Mouse (Mus musculus) heart, embryonic 10.5 days (tissue): ENCODE measurements at regions not wholly inside any gene's neighbourhood (a gene's known extent, or its start where the extent isn't known, plus 50 kb on each side); places are given as distances from the start of the nearest gene placed in this dataset.

Source experiments
- DNase-seq: peaks from one replicate; pipeline ENCODE4 v3.0.0-alpha.2; 2017; ENCODE audit warnings: low spot score
- H3K27ac ChIP-seq: fragments of 300-500 bp; sonication (generic); 2 replicates; pipeline ENCODE4 v1.5.1; 2016; ENCODE audit warnings: mild to moderate bottlenecking
- H3K27me3 ChIP-seq: fragments of 300-500 bp; sonication (generic); 2 replicates; pipeline ENCODE4 v1.6.1; 2016; ENCODE audit warnings: mild to moderate bottlenecking; ENCODE audit not compliant: poor library complexity, insufficient read depth, severe bottlenecking
- H3K36me3 ChIP-seq: fragments of 300-500 bp; sonication (generic); 2 replicates; pipeline ENCODE4 v1.6.1; 2016; ENCODE audit warnings: mild to moderate bottlenecking, moderate library complexity
- H3K4me1 ChIP-seq: fragments of 300-500 bp; sonication (generic); 2 replicates; pipeline ENCODE4 v1.6.1; 2016; ENCODE audit warnings: mild to moderate bottlenecking
- H3K4me3 ChIP-seq: fragments of 300-500 bp; sonication (generic); 2 replicates; pipeline ENCODE4 v1.5.1; 2016; ENCODE audit warnings: mild to moderate bottlenecking, moderate library complexity
- H3K9me3 ChIP-seq: fragments of 300-500 bp; sonication (generic); 2 replicates; pipeline ENCODE4 v1.6.1; 2016; ENCODE audit warnings: mild to moderate bottlenecking, moderate library complexity
- WGBS: fragments of 180-500 bp; shearing (Covaris S2); methylation state at CpG from one replicate; pipeline ENCODE4 v1.1.7; 2016; 5-methylcytosine and 5-hydroxymethylcytosine counted together

GRCm38 (mm10) chr13:26594313-26594712 lies 175.7 kb downstream of the Hdgfl1 start:
- Histone ChIP-seq H3K4me3 (no peak overlapping the region), H3K27ac (no peak overlapping the region), H3K27me3 (no peaks in the 10 kb centered on the region), H3K4me1 (no peaks in the 10 kb centered on the region), H3K36me3 (no peaks in the 10 kb centered on the region), H3K9me3 (no peaks in the 10 kb centered on the region)
- no peak for DNase-seq

- Histone ChIP-seq H3K4me1 (no peaks in the 10 kb centered on the region), H3K36me3 (no peaks in the 10 kb centered on the region), H3K27ac (no peak overlapping the region), H3K9me3 (no peaks in the 10 kb centered on the region), H3K27me3 (no peaks in the 10 kb centered on the region), H3K4me3 (no peak overlapping the region)
- 95% methylated on average over 1 of the region's 1 CpGs for WGBS
- DNase-seq = no peak
Observed at GRCm38 (mm10) chr13:26593750-26594149, 176.2 kb downstream of the Hdgfl1 start.

GRCm38 (mm10) chr13:26575890-26576543 lies 193.9 kb downstream of the Hdgfl1 start:
- DNase-seq = no peak
- H3K36me3 ChIP-seq = no peaks in the 10 kb centered on the region
- H3K4me3 ChIP-seq = no peak overlapping the region
- WGBS = 73% methylated on average over 2 of the region's 2 CpGs
- no peak overlapping the region for H3K27ac ChIP-seq
- H3K9me3 ChIP-seq = no peaks in the 10 kb centered on the region
- no peaks in the 10 kb centered on the region for H3K4me1 ChIP-seq
- H3K27me3 ChIP-seq = no peaks in the 10 kb centered on the region

GRCm38 (mm10) chr13:26569422-26569821 lies 200.5 kb downstream of the Hdgfl1 start:
- no peak overlapping the region for H3K27ac ChIP-seq
- no peak for DNase-seq
- WGBS = 73% methylated on average over 4 of the region's 4 CpGs
- no peak overlapping the region for H3K4me3 ChIP-seq
- no peaks in the 10 kb centered on the region for H3K27me3 ChIP-seq
- H3K36me3 ChIP-seq = no peaks in the 10 kb centered on the region
- H3K4me1 ChIP-seq = no peaks in the 10 kb centered on the region
- H3K9me3 ChIP-seq = no peaks in the 10 kb centered on the region

GRCm38 (mm10) chr13:26564941-26565862 lies 204.8 kb downstream of the Hdgfl1 start:
- WGBS = 77% methylated on average over 7 of the region's 7 CpGs
- DNase-seq = no peak
- no peaks in the 10 kb centered on the region for H3K9me3 ChIP-seq
- H3K36me3 ChIP-seq = no peaks in the 10 kb centered on the region
- H3K4me3 ChIP-seq = no peak overlapping the region
- H3K4me1 ChIP-seq = no peaks in the 10 kb centered on the region
- no peaks in the 10 kb centered on the region for H3K27me3 ChIP-seq
- H3K27ac ChIP-seq = no peak overlapping the region

GRCm38 (mm10) chr13:26558366-26558765 lies 211.6 kb downstream of the Hdgfl1 start:
- Histone ChIP-seq H3K36me3 (no peaks in the 10 kb centered on the region), H3K9me3 (no peaks in the 10 kb centered on the region), H3K4me3 (no peak overlapping the region), H3K27me3 (no peaks in the 10 kb centered on the region), H3K4me1 (no peaks in the 10 kb centered on the region), H3K27ac (no peak overlapping the region)
- DNase-seq = no peak
- WGBS = 56% methylated on average over 1 of the region's 1 CpGs

- WGBS = 78% methylated on average over 6 of the region's 6 CpGs
- no peak for DNase-seq
- no peak overlapping the region for H3K4me3 ChIP-seq
- H3K27me3 ChIP-seq = no peaks in the 10 kb centered on the region
- H3K4me1 ChIP-seq = no peaks in the 10 kb centered on the region
- no peaks in the 10 kb centered on the region for H3K9me3 ChIP-seq
- H3K27ac ChIP-seq = no peak overlapping the region
- H3K36me3 ChIP-seq = no peaks in the 10 kb centered on the region
Observed at GRCm38 (mm10) chr13:26554266-26554665, 215.7 kb downstream of the Hdgfl1 start.

- Histone ChIP-seq H3K27ac (no peak overlapping the region), H3K9me3 (no peaks in the 10 kb centered on the region), H3K4me1 (no peaks in the 10 kb centered on the region), H3K4me3 (no peak overlapping the region), H3K27me3 (no peaks in the 10 kb centered on the region), H3K36me3 (no peaks in the 10 kb centered on the region)
- 92% methylated on average over 3 of the region's 3 CpGs for WGBS
- no peak for DNase-seq
Observed at GRCm38 (mm10) chr13:26552122-26552521, 217.8 kb downstream of the Hdgfl1 start.

- Histone ChIP-seq H3K4me1 (no peaks in the 10 kb centered on the region), H3K27me3 (no peaks in the 10 kb centered on the region), H3K36me3 (no peaks in the 10 kb centered on the region), H3K9me3 (no peaks in the 10 kb centered on the region), H3K27ac (no peak overlapping the region), H3K4me3 (no peak overlapping the region)
- DNase-seq = no peak
- 77% methylated on average over 1 of the region's 1 CpGs for WGBS
Observed at GRCm38 (mm10) chr13:26538928-26539327, 231.0 kb downstream of the Hdgfl1 start.

GRCm38 (mm10) chr13:26536575-26536974 lies 233.4 kb downstream of the Hdgfl1 start:
- Histone ChIP-seq H3K4me1 (no peaks in the 10 kb centered on the region), H3K4me3 (no peak overlapping the region), H3K36me3 (no peaks in the 10 kb centered on the region), H3K27me3 (no peaks in the 10 kb centered on the region), H3K27ac (no peak overlapping the region), H3K9me3 (no peaks in the 10 kb centered on the region)
- WGBS = 70% methylated on average over 2 of the region's 2 CpGs
- no peak for DNase-seq

GRCm38 (mm10) chr13:26532761-26533160 lies 237.2 kb downstream of the Hdgfl1 start:
- no peaks in the 10 kb centered on the region for H3K27me3 ChIP-seq
- H3K9me3 ChIP-seq = no peaks in the 10 kb centered on the region
- DNase-seq = no peak
- no peaks in the 10 kb centered on the region for H3K4me1 ChIP-seq
- no peak overlapping the region for H3K27ac ChIP-seq
- H3K4me3 ChIP-seq = no peak overlapping the region
- H3K36me3 ChIP-seq = no peaks in the 10 kb centered on the region

- Histone ChIP-seq H3K4me3 (no peak overlapping the region), H3K4me1 (no peaks in the 10 kb centered on the region), H3K36me3 (no peaks in the 10 kb centered on the region), H3K27me3 (no peaks in the 10 kb centered on the region), H3K27ac (no peak overlapping the region), H3K9me3 (no peaks in the 10 kb centered on the region)
- no peak for DNase-seq
- WGBS = 57% methylated on average over 1 of the region's 1 CpGs
Observed at GRCm38 (mm10) chr13:26519054-26519453, 250.9 kb downstream of the Hdgfl1 start.

- no peak for DNase-seq
- no peaks in the 10 kb centered on the region for H3K9me3 ChIP-seq
- H3K36me3 ChIP-seq = no peaks in the 10 kb centered on the region
- H3K4me1 ChIP-seq = no peaks in the 10 kb centered on the region
- no peaks in the 10 kb centered on the region for H3K27me3 ChIP-seq
- H3K27ac ChIP-seq = no peak overlapping the region
- 55% methylated on average over 5 of the region's 5 CpGs for WGBS
- H3K4me3 ChIP-seq = no peak overlapping the region
Observed at GRCm38 (mm10) chr13:26518425-26518824, 251.5 kb downstream of the Hdgfl1 start.
